Mouse (Mus musculus) thymus, adult 2 months (tissue): ENCODE measurements around the gene Spag16.

Experiments used
- CTCF ChIP-seq: fragments of 200-500 bp; IDR thresholded peaks from 2 replicates; pipeline ENCODE4 v1.5.1; 2012; ENCODE audit warnings: mild to moderate bottlenecking, control low read depth, low read length, moderate library complexity, borderline replicate concordance; ENCODE audit not compliant: control insufficient read depth, poor library complexity, insufficient read depth; ENCODE audit errors: extremely low read depth
- POLR2A ChIP-seq: fragments of 200-500 bp; IDR thresholded peaks from 2 replicates; pipeline ENCODE4 v1.6.1; 2012; ENCODE audit warnings: mild to moderate bottlenecking, low read length, control low read depth, moderate library complexity; ENCODE audit not compliant: control insufficient read depth, poor library complexity, insufficient read depth; ENCODE audit errors: extremely low read depth

GRCm38 (mm10) chr1:70180123-70180741 is 353.5 kb downstream of the Spag16 start:
- no peak for TF ChIP-seq CTCF
- TF ChIP-seq POLR2A: no peak
